In genomic region chr12:31244001-31244400, GRCm38 (mm10) we compare ENCODE assay signal across 30 mouse cellular contexts. TPM values are rescaled to one million over a fixed set of nuclear protein-coding genes. Genes with fewer than 3 reads are reported as not detected.
DNase-seq lines count a peak whose midpoint lies in the region; ATAC-seq and TF ChIP-seq lines count a peak whose summit lies in the region.
"Had no signal": no experiment of that assay in that cellular context is flagged by ENCODE, and none has a peak within 500 bp of the region (broad histone marks: within the 10 kb centered on the region; RNA-seq: fewer than 3 reads in every experiment).

No protein-coding gene starts in this region.

- no peak for TF ChIP-seq POLR2A in lung, adult 2 months (IDR thresholded peaks at IDR 0.05; ENCODE audit: borderline replicate concordance, extremely low read depth, low read depth, low read length)

- H3K9ac ChIP-seq in lung, embryonic 14.5 days, result no peak overlapping the region
- H3K9ac ChIP-seq in kidney, embryonic 15.5 days, result no peak overlapping the region
- H3K9ac ChIP-seq: embryonic facial prominence, embryonic 12.5 days; forebrain, embryonic 13.5 days; forebrain, embryonic 15.5 days; forebrain, postnatal 0 days had no signal

- H3K27ac ChIP-seq in lung, embryonic 14.5 days (ENCODE audit: low read depth), result no peak overlapping the region
- H3K27ac ChIP-seq in kidney, embryonic 15.5 days, result no peak overlapping the region
- H3K27ac ChIP-seq: embryonic facial prominence, embryonic 10.5 days; embryonic facial prominence, embryonic 12.5 days; forebrain, embryonic 13.5 days; forebrain, embryonic 15.5 days had no signal

- H3K4me1 ChIP-seq in lung, embryonic 14.5 days (ENCODE audit: insufficient read depth), result peaks cover 7% of the 10 kb centered on the region; the same call in 1 of the 2 replicates
- no peaks in the 10 kb centered on the region for H3K4me1 ChIP-seq in lung, adult 2 months (ENCODE audit: control insufficient read depth, insufficient read depth, low read length)
- peaks cover 33% of the 10 kb centered on the region for H3K4me1 ChIP-seq in kidney, embryonic 15.5 days
- H3K4me1 ChIP-seq: forebrain, embryonic 13.5 days; forebrain, embryonic 15.5 days had no signal

- H3K27me3 ChIP-seq in lung, embryonic 14.5 days (ENCODE audit: insufficient read depth, low read length), result no peaks in the 10 kb centered on the region
- H3K27me3 ChIP-seq in kidney, embryonic 15.5 days, result no peaks in the 10 kb centered on the region
- H3K27me3 ChIP-seq: CH12.LX; embryonic facial prominence, embryonic 12.5 days; forebrain, embryonic 13.5 days; forebrain, embryonic 15.5 days; Patski had no signal

- no peak overlapping the region for H3K4me3 ChIP-seq in lung, embryonic 14.5 days (ENCODE audit: low read depth, low read length)
- H3K4me3 ChIP-seq in lung, adult 2 months (replicated peaks; ENCODE audit: extremely low read depth, low read depth, low read length), result no peak overlapping the region
- H3K4me3 ChIP-seq in kidney, embryonic 15.5 days (replicated peaks), result no peak overlapping the region
- H3K4me3 ChIP-seq: embryonic facial prominence, embryonic 10.5 days; embryonic facial prominence, embryonic 12.5 days; forebrain, embryonic 13.5 days; forebrain, embryonic 15.5 days had no signal

- no peaks in the 10 kb centered on the region for H3K36me3 ChIP-seq in lung, embryonic 14.5 days (ENCODE audit: insufficient read depth)
- no peaks in the 10 kb centered on the region for H3K36me3 ChIP-seq in kidney, embryonic 15.5 days
- H3K36me3 ChIP-seq: embryonic facial prominence, embryonic 10.5 days; embryonic facial prominence, embryonic 12.5 days; forebrain, embryonic 15.5 days; G1E had no signal

- no peak for TF ChIP-seq CTCF in lung, embryonic 14.5 days (IDR thresholded peaks at IDR 0.05; ENCODE audit: low read depth)
- TF ChIP-seq CTCF in lung, adult 2 months (IDR thresholded peaks at IDR 0.05; ENCODE audit: insufficient read depth, low read length), result no peak

- DNase-seq in cerebellum, postnatal 10 days, result peak; percentile 14 to 24
- peak; percentile 58 for DNase-seq in lung, embryonic 14.5 days
- DNase-seq in lung, adult 2 months, result no peak
- DNase-seq in testis, postnatal 10 days (ENCODE audit: low spot score), result peak; percentile 24
- no peak for DNase-seq in testis, postnatal 14 days (ENCODE audit: low spot score)
- DNase-seq: adrenal gland, adult 2 months; adrenal gland, postnatal 10 days; adrenal gland, postnatal 25 days; B cell, adult 2 months; cerebellum, adult 11 months; cerebellum, adult 18-20 months; cerebellum, adult 8-10 months; cerebellum, adult 9-11 months; cerebellum, postnatal 25 days; forebrain, postnatal 0 days had no signal

- WGBS in lung, embryonic 14.5 days, result 62% methylated on average over 2 of the region's 2 CpGs
- WGBS in lung, adult 2 months, result 52% methylated on average over 2 of the region's 2 CpGs
- 66% methylated on average over 2 of the region's 2 CpGs for WGBS in kidney, embryonic 15.5 days

- no peaks in the 10 kb centered on the region for H3K9me3 ChIP-seq in lung, embryonic 14.5 days (ENCODE audit: low read depth, low read length)
- H3K9me3 ChIP-seq in kidney, embryonic 15.5 days (replicated peaks), result no peaks in the 10 kb centered on the region
- H3K9me3 ChIP-seq: embryonic facial prominence, embryonic 10.5 days; embryonic facial prominence, embryonic 12.5 days; forebrain, embryonic 13.5 days; forebrain, embryonic 15.5 days; G1E had no signal

- no peak overlapping the region for H3K4me2 ChIP-seq in lung, embryonic 14.5 days
- no peak overlapping the region for H3K4me2 ChIP-seq in kidney, embryonic 15.5 days
- H3K4me2 ChIP-seq: embryonic facial prominence, embryonic 12.5 days; forebrain, embryonic 13.5 days; forebrain, embryonic 15.5 days had no signal

- no peak for ATAC-seq in cerebellum, adult (ENCODE audit: insufficient number of reproducible peaks, low FRiP score, low TSS enrichment)
- ATAC-seq in lung, embryonic 14.5 days (ENCODE audit: insufficient read depth), result no peak
- no peak for ATAC-seq in kidney, embryonic 15.5 days (replicated peaks; ENCODE audit: low FRiP score)
- ATAC-seq: activated CD4-positive, CD25-positive, alpha-beta regulatory T cell, adult 4 months; CD4-positive, CD25-positive, alpha-beta regulatory T cell, adult 4 months; forebrain, embryonic 13.5 days; forebrain, embryonic 15.5 days; forebrain, postnatal 0 days; Patski had no signal

RNA-seq across cellular contexts. Expression of gene Gm6993, which starts 3.4 kb away (rescaled TPM):
- not detected in 2 replicates for polyA plus RNA-seq in lung, embryonic 14.5 days (2014; fragmentation: Nextera tagmentation; extraction: Ambion mirVana)
- not detected in 2 replicates for polyA plus RNA-seq in lung, adult 2 months (2012; rRNA removed)
- polyA plus RNA-seq in kidney, embryonic 15.5 days (2015; fragmentation: Nextera tagmentation; extraction: Ambion mirVana), result not detected in 2 replicates
- polyA plus RNA-seq: activated CD4-positive, CD25-positive, alpha-beta regulatory T cell, adult 4 months; adrenal gland, adult 2 months; brain, embryonic 14.5 days; CD4-positive, CD25-positive, alpha-beta regulatory T cell, adult 4 months; cortical plate, adult 2 months; embryonic facial prominence, embryonic 10.5 days; embryonic facial prominence, embryonic 12.5 days; embryonic facial prominence, embryonic 14.5 days; forebrain, embryonic 11.5 days; forebrain, embryonic 13.5 days; forebrain, embryonic 15.5 days; forebrain, postnatal 0 days; G1E; Patski had no signal

RNA-seq across cellular contexts. Expression of gene Lamb1, which starts 21.0 kb away (rescaled TPM):
- polyA plus RNA-seq in lung, embryonic 14.5 days (2014; fragmentation: Nextera tagmentation; extraction: Ambion mirVana), result 118 and 123 TPM in 2 replicates
- polyA plus RNA-seq in lung, adult 2 months (2012; rRNA removed), result 48.4 and 53.4 TPM in 2 replicates
- 134 and 144 TPM in 2 replicates for polyA plus RNA-seq in kidney, embryonic 15.5 days (2015; fragmentation: Nextera tagmentation; extraction: Ambion mirVana)
- polyA plus RNA-seq: activated CD4-positive, CD25-positive, alpha-beta regulatory T cell, adult 4 months; CD4-positive, CD25-positive, alpha-beta regulatory T cell, adult 4 months; G1E had no signal

Comparison
In these comparisons a context has a peak if more than half of its experiments do, and no peak if none do; other contexts are left out.
1. DNase-seq: peak in cerebellum, postnatal 10 days (2 of 2), lung, embryonic 14.5 days (single experiment) and testis, postnatal 10 days (single experiment); none in lung, adult 2 months (single experiment) and testis, postnatal 14 days (single experiment).